Mouse (Mus musculus) testis, adult 2 months (tissue): ENCODE data around the gene Dstn.

Source experiments
- CTCF ChIP-seq: fragments of 200-500 bp; IDR thresholded peaks from 2 replicates; pipeline ENCODE4 v1.5.1; 2012; ENCODE audit warnings: low read depth, mild to moderate bottlenecking, inconsistent platforms, low read length, moderate library complexity; ENCODE audit not compliant: control insufficient read depth, insufficient read depth, insufficient replicate concordance
- POLR2A ChIP-seq: fragments of 200-500 bp; IDR thresholded peaks from 2 replicates; pipeline ENCODE4 v1.6.1; 2012; ENCODE audit warnings: low read depth, mild to moderate bottlenecking, inconsistent platforms, low read length, moderate library complexity; ENCODE audit not compliant: control insufficient read depth

DNA sequence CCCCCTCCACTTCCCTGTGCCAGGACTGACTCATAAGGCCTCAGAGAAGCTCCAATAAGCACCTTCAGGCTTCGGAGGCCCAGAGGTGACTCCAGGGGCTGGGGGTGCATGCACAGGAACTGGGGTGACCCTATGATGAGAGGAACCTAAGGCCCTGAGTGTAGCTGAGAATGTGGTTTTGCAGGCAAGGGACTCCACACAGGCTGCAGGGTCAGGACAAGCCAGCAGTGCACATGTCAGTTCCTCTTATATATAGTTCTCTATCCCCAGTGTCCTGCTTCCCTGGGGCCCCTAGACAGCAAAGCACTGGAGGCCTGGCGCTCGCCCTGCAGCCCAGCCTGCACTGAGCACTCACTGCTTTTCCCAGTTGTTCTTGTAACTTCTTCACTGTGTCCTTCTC lies 32.9 kb downstream of the Dstn start:
- TF ChIP-seq CTCF (no peak), POLR2A (no peak)
